Mouse (Mus musculus): ENCODE measurements around the gene Stxbp1. TPM values are rescaled to one million over a fixed set of nuclear protein-coding genes. Genes with fewer than 3 reads are reported as not detected.

Gene Stxbp1
- polyA plus RNA-seq, 1 experiment from 2014 or later: 9.3 TPM

GRCm38 (mm10) chr2:32824778-32825177 is 22.3 kb downstream of the Stxbp1 start:
- no peaks in the 10 kb centered on the region for H3K36me3 ChIP-seq (ENCODE audit: control insufficient read depth, insufficient read depth, low read length)
- WGBS: 80% methylated on average over 1 of the region's 1 CpGs
- no peak overlapping the region for H3K4me3 ChIP-seq (ENCODE audit: low read depth, low read length)
- H3K27ac ChIP-seq (replicated peaks): no peak overlapping the region
- TF ChIP-seq CTCF (IDR thresholded peaks at IDR 0.05; ENCODE audit: low read depth) (no peak), EP300 (optimal IDR thresholded peaks at IDR 0.05) (no peak)
- H3K4me1 ChIP-seq (replicated peaks; ENCODE audit: control insufficient read depth, insufficient read depth): no peaks in the 10 kb centered on the region
- H3K9me3 ChIP-seq (ENCODE audit: control insufficient read depth, low read length): no peaks in the 10 kb centered on the region
- no peak overlapping the region for H3K4me2 ChIP-seq (replicated peaks; ENCODE audit: low read depth)
- no peak for DNase-seq (ENCODE audit: low spot score)
- no peak overlapping the region for H3K9ac ChIP-seq (ENCODE audit: low read length)
- ATAC-seq (ENCODE audit: low FRiP score, low TSS enrichment): no peak
- H3K27me3 ChIP-seq (ENCODE audit: control insufficient read depth, insufficient read depth, low read length): no peaks in the 10 kb centered on the region

GRCm38 (mm10) chr2:32824181-32824580 is 22.9 kb downstream of the Stxbp1 start:
- WGBS: 46% methylated on average over 8 of the region's 8 CpGs
- no peak for TF ChIP-seq CTCF (IDR thresholded peaks at IDR 0.05; ENCODE audit: low read depth)
- TF ChIP-seq EP300 (optimal IDR thresholded peaks at IDR 0.05): no peak
- H3K9ac ChIP-seq (ENCODE audit: low read length): no peak overlapping the region

GRCm38 (mm10) chr2:32823579-32824154 is 23.4 kb downstream of the Stxbp1 start:
- H3K9ac ChIP-seq (ENCODE audit: low read length): no peak overlapping the region
- no peak overlapping the region for H3K4me3 ChIP-seq (ENCODE audit: low read depth, low read length)
- no peak overlapping the region for H3K27ac ChIP-seq (replicated peaks)
- H3K27me3 ChIP-seq (ENCODE audit: control insufficient read depth, insufficient read depth, low read length): no peaks in the 10 kb centered on the region
- WGBS: 56% methylated on average over 8 of the region's 8 CpGs
- no peak for TF ChIP-seq EP300 (optimal IDR thresholded peaks at IDR 0.05)
- TF ChIP-seq CTCF (IDR thresholded peaks at IDR 0.05; ENCODE audit: low read depth): no peak
- no peak overlapping the region for H3K4me2 ChIP-seq (replicated peaks; ENCODE audit: low read depth)
- ATAC-seq (ENCODE audit: low FRiP score, low TSS enrichment): no peak
- H3K36me3 ChIP-seq (ENCODE audit: control insufficient read depth, insufficient read depth, low read length): no peaks in the 10 kb centered on the region
- H3K4me1 ChIP-seq (replicated peaks; ENCODE audit: control insufficient read depth, insufficient read depth): no peaks in the 10 kb centered on the region
- no peak for DNase-seq (ENCODE audit: low spot score)
- no peaks in the 10 kb centered on the region for H3K9me3 ChIP-seq (ENCODE audit: control insufficient read depth, low read length)

More at GRCm38 (mm10) chr2:32824181-32824580, 22.9 kb downstream of the Stxbp1 start:
- no peaks in the 10 kb centered on the region for H3K27me3 ChIP-seq (ENCODE audit: control insufficient read depth, insufficient read depth, low read length)
- H3K4me2 ChIP-seq (replicated peaks; ENCODE audit: low read depth): no peak overlapping the region
- no peak for DNase-seq (ENCODE audit: low spot score)
- H3K4me3 ChIP-seq (ENCODE audit: low read depth, low read length): no peak overlapping the region
- H3K36me3 ChIP-seq (ENCODE audit: control insufficient read depth, insufficient read depth, low read length): no peaks in the 10 kb centered on the region
- no peak for ATAC-seq (ENCODE audit: low FRiP score, low TSS enrichment)
- no peaks in the 10 kb centered on the region for H3K9me3 ChIP-seq (ENCODE audit: control insufficient read depth, low read length)
- no peaks in the 10 kb centered on the region for H3K4me1 ChIP-seq (replicated peaks; ENCODE audit: control insufficient read depth, insufficient read depth)
- 0 out of 2 replicates have a peak overlapping the region, but pooled peaks have one; percentile 30 for H3K27ac ChIP-seq (replicated peaks)

- no peak overlapping the region for H3K9ac ChIP-seq (ENCODE audit: low read length)
- DNase-seq (ENCODE audit: low spot score) (no peak), ATAC-seq (ENCODE audit: low FRiP score, low TSS enrichment) (no peak)
- no peaks in the 10 kb centered on the region for H3K27me3 ChIP-seq (ENCODE audit: control insufficient read depth, insufficient read depth, low read length)
- TF ChIP-seq EP300 (optimal IDR thresholded peaks at IDR 0.05) (no peak), CTCF (IDR thresholded peaks at IDR 0.05; ENCODE audit: low read depth) (no peak)
- H3K27ac ChIP-seq (replicated peaks): no peak overlapping the region
- no peaks in the 10 kb centered on the region for H3K9me3 ChIP-seq (ENCODE audit: control insufficient read depth, low read length)
- H3K4me2 ChIP-seq (replicated peaks; ENCODE audit: low read depth): no peak overlapping the region
- 49% methylated on average over 11 of the region's 11 CpGs for WGBS
- no peaks in the 10 kb centered on the region for H3K36me3 ChIP-seq (ENCODE audit: control insufficient read depth, insufficient read depth, low read length)
- no peaks in the 10 kb centered on the region for H3K4me1 ChIP-seq (replicated peaks; ENCODE audit: control insufficient read depth, insufficient read depth)
- H3K4me3 ChIP-seq (ENCODE audit: low read depth, low read length): no peak overlapping the region
Measured at GRCm38 (mm10) chr2:32823153-32823552, 23.9 kb downstream of the Stxbp1 start.

- no peak for DNase-seq (ENCODE audit: low spot score)
- TF ChIP-seq CTCF (IDR thresholded peaks at IDR 0.05; ENCODE audit: low read depth) (no peak), EP300 (optimal IDR thresholded peaks at IDR 0.05) (no peak)
- WGBS: 85% methylated on average over 6 of the region's 6 CpGs
- Histone ChIP-seq H3K27me3 (ENCODE audit: control insufficient read depth, insufficient read depth, low read length) (no peaks in the 10 kb centered on the region), H3K4me3 (ENCODE audit: low read depth, low read length) (no peak overlapping the region), H3K9me3 (ENCODE audit: control insufficient read depth, low read length) (no peaks in the 10 kb centered on the region), H3K9ac (ENCODE audit: low read length) (no peak overlapping the region), H3K36me3 (ENCODE audit: control insufficient read depth, insufficient read depth, low read length) (no peaks in the 10 kb centered on the region), H3K4me2 (replicated peaks; ENCODE audit: low read depth) (no peak overlapping the region), H3K4me1 (replicated peaks; ENCODE audit: control insufficient read depth, insufficient read depth) (no peaks in the 10 kb centered on the region), H3K27ac (replicated peaks) (no peak overlapping the region)
- ATAC-seq (ENCODE audit: low FRiP score, low TSS enrichment): no peak
Measured at GRCm38 (mm10) chr2:32822643-32823042, 24.4 kb downstream of the Stxbp1 start.

- Histone ChIP-seq H3K4me3 (ENCODE audit: low read depth, low read length) (no peak overlapping the region), H3K9me3 (ENCODE audit: control insufficient read depth, low read length) (no peaks in the 10 kb centered on the region), H3K27ac (replicated peaks) (no peak overlapping the region), H3K27me3 (ENCODE audit: control insufficient read depth, insufficient read depth, low read length) (no peaks in the 10 kb centered on the region), H3K9ac (ENCODE audit: low read length) (no peak overlapping the region), H3K4me2 (replicated peaks; ENCODE audit: low read depth) (no peak overlapping the region), H3K4me1 (replicated peaks; ENCODE audit: control insufficient read depth, insufficient read depth) (no peaks in the 10 kb centered on the region), H3K36me3 (ENCODE audit: control insufficient read depth, insufficient read depth, low read length) (no peaks in the 10 kb centered on the region)
- ATAC-seq (ENCODE audit: low FRiP score, low TSS enrichment) (no peak), DNase-seq (ENCODE audit: low spot score) (peak; percentile 50)
- no peak for TF ChIP-seq EP300 (optimal IDR thresholded peaks at IDR 0.05)
- TF ChIP-seq CTCF (IDR thresholded peaks at IDR 0.05; ENCODE audit: low read depth): peak; percentile 77
- 54% methylated on average over 11 of the region's 11 CpGs for WGBS
Measured at GRCm38 (mm10) chr2:32821041-32821802, 25.8 kb downstream of the Stxbp1 start.
